Mouse (Mus musculus) lung, adult 2 months (tissue): ENCODE measurements at regions not wholly inside any gene's neighbourhood (a gene's known extent, or its start where the extent isn't known, plus 50 kb on each side); places are given as distances from the start of the nearest gene placed in this dataset.

Experiments used
- CTCF ChIP-seq: fragments of 200-500 bp; IDR thresholded peaks from 2 replicates; pipeline ENCODE4 v1.5.1; 2011; ENCODE audit warnings: mild to moderate bottlenecking, low read length, control low read depth; ENCODE audit not compliant: insufficient read depth
- POLR2A ChIP-seq: fragments of 200-500 bp; IDR thresholded peaks from 2 replicates; pipeline ENCODE4 v1.6.1; 2011; ENCODE audit warnings: low read depth, mild to moderate bottlenecking, control low read depth, low read length, borderline replicate concordance; ENCODE audit errors: extremely low read depth

GRCm38 (mm10) chr12:16068940-16069339, 252.2 kb upstream of the Trib2 start:
- TF ChIP-seq CTCF (no peak), POLR2A (no peak)
